Mouse (Mus musculus) c-Kit-positive CD71-positive TER-119-positive erythroid progenitor cells, embryonic 14.5 days (primary cell): ENCODE data around the gene Hmgcs2.

ENCODE experiments used
- DNase-seq: peaks from one replicate; pipeline ENCODE4 v3.0.0-alpha.2; 2013; ENCODE audit warnings: low spot score

Gene Hmgcs2

GRCm38 (mm10) chr3:98280933-98281678 is 871 bp downstream of the Hmgcs2 start:
- peak; percentile 24 for DNase-seq

- no peak for DNase-seq
Observed at GRCm38 (mm10) chr3:98282422-98282821, 2.2 kb downstream of the Hmgcs2 start.

GRCm38 (mm10) chr3:98283205-98283604 is 3.0 kb downstream of the Hmgcs2 start:
- DNase-seq, result no peak

- no peak for DNase-seq
Observed at GRCm38 (mm10) chr3:98291044-98291443, 10.8 kb downstream of the Hmgcs2 start.

GRCm38 (mm10) chr3:98295965-98296364 is 15.7 kb downstream of the Hmgcs2 start:
- no peak for DNase-seq

- DNase-seq, result no peak
Observed at GRCm38 (mm10) chr3:98299391-98300100, 19.3 kb downstream of the Hmgcs2 start.

- no peak for DNase-seq
Observed at GRCm38 (mm10) chr3:98300266-98300665, 20.0 kb downstream of the Hmgcs2 start.

- DNase-seq, result no peak
Observed at GRCm38 (mm10) chr3:98301761-98302160, 21.5 kb downstream of the Hmgcs2 start.

- no peak for DNase-seq
Observed at GRCm38 (mm10) chr3:98308606-98309005, 28.4 kb downstream of the Hmgcs2 start.

GRCm38 (mm10) chr3:98310456-98310855 is 30.2 kb downstream of the Hmgcs2 start:
- DNase-seq, result no peak

- DNase-seq, result peak; percentile 33
Observed at GRCm38 (mm10) chr3:98312867-98313266, 32.6 kb downstream of the Hmgcs2 start.

- DNase-seq, result no peak
Observed at GRCm38 (mm10) chr3:98313294-98314155, 33.3 kb downstream of the Hmgcs2 start.

GRCm38 (mm10) chr3:98315181-98315580 is 34.9 kb downstream of the Hmgcs2 start:
- DNase-seq, result no peak

- no peak for DNase-seq
Observed at GRCm38 (mm10) chr3:98317143-98317542, 36.9 kb downstream of the Hmgcs2 start.

GRCm38 (mm10) chr3:98319190-98319589 is 39.0 kb downstream of the Hmgcs2 start:
- no peak for DNase-seq

- no peak for DNase-seq
Observed at GRCm38 (mm10) chr3:98322209-98322608, 42.0 kb downstream of the Hmgcs2 start.

GRCm38 (mm10) chr3:98324235-98324634 is 44.0 kb downstream of the Hmgcs2 start:
- DNase-seq, result no peak

- no peak for DNase-seq
Observed at GRCm38 (mm10) chr3:98334010-98334409, 53.8 kb downstream of the Hmgcs2 start.

- DNase-seq, result no peak
Observed at GRCm38 (mm10) chr3:98335331-98335730, 55.1 kb downstream of the Hmgcs2 start.

GRCm38 (mm10) chr3:98335886-98336285 is 55.7 kb downstream of the Hmgcs2 start:
- peak; percentile 12 for DNase-seq

GRCm38 (mm10) chr3:98336661-98337654 is 56.7 kb downstream of the Hmgcs2 start:
- DNase-seq, result no peak
